Mouse (Mus musculus) cerebellum, adult 9-10 months (tissue): ENCODE measurements around the gene Med4.
"Not testable (repeated sequence)": the region's sequence is repeated elsewhere in the genome, so short reads cannot be mapped to it uniquely, and the experiment has no call there.

Experiments used
- DNase-seq: peaks from one replicate; pipeline ENCODE4 v3.0.0; 2022

Gene Med4

DNA sequence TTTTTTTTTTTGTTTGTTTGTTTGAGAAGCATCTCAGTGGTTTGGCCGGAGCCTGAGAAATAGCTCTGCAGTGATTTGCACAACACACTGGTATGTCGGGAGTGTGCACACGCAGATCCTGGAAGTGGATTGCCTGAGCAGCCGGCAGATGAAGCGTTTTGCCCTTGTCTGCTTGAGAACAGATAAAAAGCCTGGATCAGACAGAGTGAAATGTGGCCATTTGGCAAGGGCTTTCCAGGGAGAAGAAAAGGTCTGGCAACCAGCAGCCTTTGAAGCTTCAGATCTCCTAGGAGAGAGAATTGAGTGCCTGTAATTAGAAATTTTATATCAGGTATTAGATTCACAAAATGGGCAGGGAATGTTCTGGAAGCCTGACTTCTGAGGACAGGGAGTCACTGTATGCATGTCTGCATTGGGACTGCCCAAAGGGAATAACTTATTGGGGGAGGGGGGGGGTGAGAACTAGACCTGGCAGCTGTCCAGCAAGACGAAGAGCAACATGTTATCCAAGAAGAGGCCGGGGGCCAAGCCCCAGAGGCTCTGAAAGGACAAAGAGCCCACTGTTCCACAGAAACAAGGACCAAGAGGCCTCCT, 7.1 kb upstream of the Med4 start:
- peak; percentile 69 for DNase-seq

DNA sequence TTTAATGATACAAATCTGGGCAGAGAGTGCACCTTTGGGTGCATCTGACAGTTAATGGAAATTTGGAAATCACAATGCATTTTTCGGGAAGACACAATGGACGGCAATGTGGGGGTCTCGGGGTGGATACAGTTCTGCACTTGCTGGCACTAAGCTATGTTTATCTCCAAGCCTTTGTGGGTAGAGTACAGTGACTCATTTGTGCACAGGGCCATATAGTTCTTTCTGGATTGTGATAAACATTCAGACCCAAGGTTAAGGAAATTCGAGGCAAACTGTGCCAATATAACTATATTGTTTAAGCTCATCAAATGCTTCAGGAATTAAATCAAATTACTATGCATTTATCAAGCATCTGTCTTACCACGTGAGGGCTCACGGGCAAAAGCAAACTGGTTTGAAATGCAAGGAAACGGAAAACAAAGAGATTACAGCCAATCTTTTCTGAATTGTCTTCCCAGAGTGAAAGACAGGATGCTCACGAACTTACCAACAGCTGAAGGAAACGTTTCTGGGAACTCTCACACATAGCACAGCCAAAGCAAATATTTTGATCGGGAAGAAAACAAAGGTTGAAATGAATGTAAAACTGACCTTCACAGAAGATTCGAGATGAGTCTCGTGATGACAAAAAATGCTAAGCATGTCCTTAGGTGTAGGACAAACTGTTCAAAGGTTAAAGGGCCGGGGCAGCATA, 6.4 kb upstream of the Med4 start:
- no peak for DNase-seq

DNA sequence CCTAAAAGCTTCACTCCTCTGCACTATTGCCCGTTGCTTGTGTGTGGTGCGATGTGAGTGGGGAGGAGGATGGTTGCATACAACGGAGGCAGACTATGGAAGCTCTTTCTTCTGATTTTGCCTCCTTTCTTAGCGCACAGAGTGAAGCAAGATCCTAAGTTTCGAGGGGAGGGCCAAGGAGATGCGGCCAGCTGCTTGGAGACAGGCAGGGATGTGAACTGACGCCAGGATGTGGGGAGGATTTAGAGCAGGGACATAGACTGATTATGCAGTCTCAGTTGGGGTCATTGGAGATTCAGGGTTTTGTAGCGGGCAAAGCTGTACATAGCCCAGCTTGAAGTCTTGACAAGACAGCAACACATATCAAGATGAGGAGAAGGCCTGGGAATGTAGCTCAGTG, 3.5 kb upstream of the Med4 start:
- DNase-seq = no peak

DNA sequence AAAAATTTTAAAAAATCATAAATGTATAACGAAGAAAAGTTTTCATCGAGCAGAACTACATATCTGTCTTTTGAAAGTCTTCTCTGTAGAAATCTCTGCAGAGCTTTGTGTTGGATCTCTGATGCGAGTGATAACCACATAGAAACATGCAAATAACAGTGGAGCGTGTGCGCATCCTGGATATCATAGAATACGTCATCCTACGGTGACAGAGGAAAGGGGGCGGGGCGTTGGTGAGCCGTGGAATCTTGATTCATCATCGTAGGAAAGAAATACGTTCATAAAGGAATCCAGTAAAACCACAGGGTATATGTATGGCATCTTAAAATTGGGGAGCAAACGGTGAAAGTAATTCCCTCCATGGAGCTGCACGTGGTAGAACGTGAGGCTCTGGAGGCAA, 2.6 kb upstream of the Med4 start:
- DNase-seq = no peak

DNA sequence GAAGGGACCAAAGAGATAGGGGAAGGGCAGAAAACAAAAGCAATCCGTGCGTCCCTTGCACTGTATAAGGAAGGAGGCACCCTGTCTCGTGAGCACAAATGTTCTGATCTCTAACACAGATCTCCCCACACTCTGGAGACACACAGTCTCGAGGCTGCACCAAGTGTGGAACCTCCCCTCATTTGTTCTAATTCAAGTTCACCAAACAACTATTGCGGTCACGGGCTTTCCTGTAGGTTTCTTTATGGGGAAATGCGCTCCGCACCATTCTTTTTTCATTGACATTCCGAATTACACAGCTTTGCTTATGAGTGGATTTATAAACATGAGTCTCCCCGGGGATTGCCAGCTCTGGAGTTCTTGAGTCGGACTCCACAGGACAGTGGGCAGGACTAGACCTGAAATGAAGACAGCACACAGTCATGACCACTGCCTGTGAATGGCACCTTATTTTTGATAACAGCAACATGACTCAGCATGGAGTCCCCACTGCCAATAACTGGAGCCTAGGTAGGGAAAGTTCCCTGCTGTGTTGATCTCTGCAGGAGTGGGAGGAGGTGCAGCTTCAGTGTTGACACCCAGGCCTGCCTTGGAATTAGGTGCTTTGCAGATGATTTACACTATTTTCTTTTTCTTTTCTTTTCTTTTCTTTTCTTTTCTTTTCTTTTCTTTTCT, 2.0 kb upstream of the Med4 start:
- no peak for DNase-seq

DNA sequence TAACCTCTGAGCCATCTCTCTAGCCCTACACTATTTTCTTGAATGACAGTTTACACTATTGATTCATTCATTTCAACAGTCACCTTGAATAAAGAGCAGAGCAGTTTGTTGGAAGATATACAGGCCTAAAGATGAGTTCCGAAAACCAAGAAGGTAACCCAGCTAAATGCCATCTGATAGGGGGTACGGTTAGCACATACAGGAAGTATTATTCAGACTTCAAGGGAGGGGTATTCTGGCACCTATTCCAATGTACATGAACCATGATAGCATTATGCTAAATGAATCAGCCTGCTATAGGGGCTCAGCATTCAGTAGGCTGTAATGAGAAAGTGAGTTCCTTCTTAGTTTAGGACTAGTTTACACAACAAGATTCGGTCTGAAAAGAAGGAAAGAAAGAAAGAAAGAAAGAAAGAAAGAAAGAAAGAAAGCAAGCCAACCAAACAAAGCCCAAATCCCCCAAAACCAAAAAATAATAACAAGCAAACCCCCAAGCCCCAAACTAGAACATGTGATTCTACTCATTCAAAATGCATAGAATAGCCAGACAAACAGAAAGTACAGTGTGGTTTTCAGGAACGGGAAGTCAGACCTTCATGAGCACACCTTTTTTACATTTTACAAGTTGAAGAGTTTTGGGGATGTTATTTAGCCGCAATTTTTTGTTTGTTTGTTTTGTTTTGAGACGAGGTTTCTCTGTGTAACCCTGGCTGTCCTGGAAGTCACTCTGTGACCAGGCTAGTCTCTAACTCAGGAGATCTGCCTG, 1.0 kb upstream of the Med4 start:
- DNase-seq = no peak

DNA sequence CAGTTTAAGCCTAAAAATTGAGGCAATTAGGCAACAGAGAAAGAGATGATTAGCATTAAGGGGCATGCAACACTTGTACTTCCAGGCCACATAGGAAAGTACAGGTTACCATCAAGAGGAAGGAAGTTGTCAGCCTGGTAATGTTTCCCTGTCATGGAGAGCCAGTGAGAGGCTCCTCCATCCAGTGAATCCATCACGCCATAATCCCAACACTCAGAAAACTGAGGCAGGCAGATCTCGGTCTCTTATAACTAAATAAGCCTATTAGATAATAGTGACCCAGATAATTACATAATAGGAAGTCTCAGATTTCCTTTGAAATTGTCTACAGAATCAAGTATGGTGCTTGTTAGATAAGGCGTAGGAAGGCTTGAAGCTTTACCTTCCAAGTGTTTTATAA, 14.3 kb downstream of the Med4 start:
- no peak for DNase-seq

DNA sequence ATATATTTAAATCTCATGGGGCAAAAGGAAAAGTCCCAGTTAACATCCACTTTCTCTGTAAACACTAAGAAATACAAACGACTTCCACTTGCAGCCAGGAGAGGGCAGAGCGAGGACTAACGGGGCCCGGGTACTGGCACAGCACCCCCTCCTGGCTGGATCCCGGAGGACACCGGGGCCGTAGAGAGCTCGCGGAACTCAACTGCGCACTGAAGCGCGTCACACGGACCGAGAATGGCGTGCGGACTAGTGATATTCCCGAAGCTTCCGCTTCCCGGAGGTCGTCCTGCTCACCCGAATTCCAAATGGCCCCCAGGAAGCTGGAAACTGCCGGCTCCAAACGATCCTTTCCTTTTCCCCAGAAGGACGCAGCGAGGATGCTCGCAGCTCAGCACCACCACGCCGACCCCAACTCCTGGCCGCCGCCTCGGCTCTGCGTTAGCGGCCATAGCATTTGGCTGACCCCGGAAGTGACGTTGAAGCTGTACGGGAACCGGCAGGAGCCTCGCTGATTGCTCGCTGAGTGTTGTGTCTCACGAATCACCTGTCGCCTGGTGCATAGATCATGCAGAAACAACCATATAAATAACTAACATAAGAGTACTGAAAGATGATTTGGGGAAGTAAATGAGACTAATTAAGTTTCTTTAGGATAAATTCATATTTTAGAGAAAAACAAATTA, 15.1 kb downstream of the Med4 start, which contains the start of gene Sucla2:
Gene Sucla2 (plus strand): TSS at position 554 of the 683 bp plus-strand sequence.
- DNase-seq = peak; percentile 97

DNA sequence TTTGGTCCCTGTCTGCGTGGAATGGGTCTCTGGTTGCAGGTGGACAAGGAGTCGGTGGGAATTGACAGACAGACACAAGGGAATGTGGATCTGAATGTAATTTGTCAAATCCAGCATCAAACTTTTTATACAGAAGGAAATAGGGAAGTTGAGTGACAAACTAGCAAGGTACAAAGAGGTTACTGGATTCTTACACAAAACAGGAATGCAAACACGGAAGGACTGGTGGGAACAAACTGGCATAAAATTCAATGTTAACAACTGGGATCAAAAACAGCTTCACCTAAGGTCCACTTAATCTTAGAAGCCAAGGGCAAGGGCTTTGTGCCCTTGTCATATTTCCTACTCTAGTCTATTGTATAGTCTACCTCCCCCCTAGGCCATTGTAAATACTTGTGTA, 18.8 kb downstream of the Med4 start:
- not testable (repeated sequence) for DNase-seq

DNA sequence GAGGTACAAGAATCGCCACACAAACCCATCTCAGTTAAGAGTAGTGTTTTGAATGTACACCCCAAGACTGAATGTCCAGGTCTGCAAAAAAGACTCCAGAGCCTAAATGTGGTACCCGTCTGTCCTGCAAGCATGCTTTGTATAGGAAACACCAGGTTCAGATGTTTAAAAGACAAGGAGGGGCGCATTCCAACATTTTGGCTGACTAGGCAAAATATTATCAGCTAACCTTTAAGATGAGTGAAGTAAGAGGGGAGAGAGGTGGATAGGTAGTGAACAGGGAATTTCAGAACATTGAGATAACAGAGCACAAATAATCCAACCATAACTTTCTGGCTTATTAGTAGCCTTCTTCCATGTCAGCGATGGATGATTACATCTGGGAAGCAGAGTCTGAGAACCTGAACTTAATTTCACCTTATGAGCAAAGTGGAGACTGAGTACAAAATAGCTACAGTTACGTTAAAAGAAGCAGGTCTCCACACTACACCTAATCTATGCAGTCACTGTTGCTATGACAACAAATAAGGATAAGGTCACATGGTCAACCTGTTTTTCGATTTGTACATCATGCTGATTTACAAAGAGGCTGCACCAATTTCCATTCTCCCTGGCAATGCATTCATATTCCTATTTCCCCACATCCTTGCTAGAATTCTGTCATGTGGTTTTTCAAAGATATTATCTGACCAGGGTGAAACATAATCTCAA, 24.1 kb downstream of the Med4 start:
- DNase-seq = no peak

DNA sequence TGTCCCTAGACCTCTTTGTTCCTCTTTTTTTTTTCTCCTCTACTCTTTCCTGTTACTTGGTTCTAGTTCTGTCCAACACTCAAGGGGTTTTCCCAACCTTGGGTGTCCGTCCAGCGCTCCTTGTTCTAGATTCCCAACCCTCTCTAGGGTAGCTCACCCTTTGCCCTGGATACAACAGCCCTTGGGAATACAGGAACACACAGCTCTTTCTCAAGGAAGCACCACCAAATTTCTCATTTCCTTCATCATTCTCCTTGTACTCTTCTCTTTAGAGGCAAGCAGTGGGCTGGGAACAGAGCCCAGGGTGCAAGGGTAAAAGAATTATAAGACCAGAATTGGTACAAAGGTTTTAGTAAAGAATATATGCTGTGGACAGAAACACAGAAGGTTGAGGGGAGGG, 25.8 kb downstream of the Med4 start:
- DNase-seq = no peak

DNA sequence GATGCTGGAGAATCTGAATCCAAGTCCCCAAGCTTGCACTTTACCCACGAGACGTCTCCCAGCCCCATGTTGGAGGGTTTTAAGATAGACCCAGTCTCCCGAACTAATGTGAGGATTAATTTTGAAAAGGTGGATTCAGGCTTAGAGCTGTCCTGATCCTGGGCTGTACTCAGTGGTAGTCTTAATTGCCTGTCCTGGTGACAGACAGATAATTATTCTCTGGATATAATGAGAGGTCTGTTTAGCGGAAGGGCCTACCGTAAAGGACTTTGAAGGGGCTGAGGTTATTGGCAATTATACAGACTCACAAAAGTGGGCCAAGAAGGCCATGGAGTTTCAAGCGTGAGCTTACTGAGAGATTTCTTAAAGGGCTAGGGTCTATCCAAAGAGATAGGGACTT, 34.0 kb downstream of the Med4 start:
- DNase-seq = no peak

DNA sequence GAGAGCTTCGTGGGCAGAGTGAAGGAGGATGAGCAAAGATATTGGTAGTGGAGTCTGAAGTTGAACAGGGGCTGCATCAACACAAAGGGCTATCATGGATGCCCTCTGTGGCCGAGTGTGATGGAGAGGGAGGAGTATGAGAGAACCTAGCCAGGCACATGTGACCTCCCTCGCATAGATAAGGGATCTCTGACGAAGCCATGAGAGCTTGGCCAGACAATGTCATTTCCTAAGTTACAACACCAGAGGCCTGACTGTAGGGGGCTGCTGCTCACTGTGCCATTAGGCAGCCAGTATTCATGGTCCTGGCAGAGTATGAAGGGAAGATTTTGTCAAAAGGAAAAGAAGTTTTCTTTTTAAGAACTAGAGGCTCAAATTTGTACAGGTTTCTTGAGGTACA, 37.2 kb downstream of the Med4 start:
- no peak for DNase-seq

DNA sequence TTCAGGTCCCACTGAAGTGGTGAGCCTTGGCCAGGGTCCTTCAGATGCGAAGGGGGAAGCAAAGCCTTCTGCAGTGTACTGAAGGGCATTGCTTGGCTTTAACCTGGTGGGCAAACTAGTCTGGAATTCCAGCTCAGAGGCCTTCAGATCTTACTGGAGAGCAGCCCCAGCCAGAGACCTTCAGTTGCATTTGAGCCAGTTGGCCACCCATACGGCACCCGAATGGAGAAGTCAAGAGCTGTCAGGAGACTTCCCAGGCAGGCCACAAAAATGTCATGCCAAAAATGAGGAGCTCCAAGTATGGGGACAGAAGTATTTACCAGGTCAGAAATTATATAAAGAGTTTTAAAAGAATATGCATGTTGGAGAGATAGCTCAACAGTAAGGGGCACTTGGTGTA, 38.2 kb downstream of the Med4 start, which contains the start of gene Nudt15:
Gene Nudt15 (minus strand): TSS at position 192 of the 400 bp plus-strand sequence.
- DNase-seq = no peak

DNA sequence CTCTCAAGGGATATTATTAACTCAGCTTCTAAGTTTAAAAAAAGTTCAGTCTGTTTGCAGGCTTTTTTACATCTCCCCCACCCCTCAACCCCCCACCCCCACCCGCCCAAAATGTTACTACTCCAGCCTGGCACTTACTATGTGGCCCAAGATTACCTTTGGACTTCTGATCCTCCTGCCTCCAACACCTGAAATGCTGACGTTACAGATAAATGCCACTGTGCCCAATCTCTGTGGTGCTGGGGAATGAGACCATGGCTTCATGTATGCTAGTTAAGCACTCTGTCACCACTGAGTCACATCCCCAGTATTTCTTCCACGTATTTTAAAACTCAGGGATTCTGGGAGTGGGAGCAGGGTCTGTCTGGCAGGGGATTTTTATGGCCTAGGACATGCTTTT, 40.5 kb downstream of the Med4 start:
- no peak for DNase-seq

DNA sequence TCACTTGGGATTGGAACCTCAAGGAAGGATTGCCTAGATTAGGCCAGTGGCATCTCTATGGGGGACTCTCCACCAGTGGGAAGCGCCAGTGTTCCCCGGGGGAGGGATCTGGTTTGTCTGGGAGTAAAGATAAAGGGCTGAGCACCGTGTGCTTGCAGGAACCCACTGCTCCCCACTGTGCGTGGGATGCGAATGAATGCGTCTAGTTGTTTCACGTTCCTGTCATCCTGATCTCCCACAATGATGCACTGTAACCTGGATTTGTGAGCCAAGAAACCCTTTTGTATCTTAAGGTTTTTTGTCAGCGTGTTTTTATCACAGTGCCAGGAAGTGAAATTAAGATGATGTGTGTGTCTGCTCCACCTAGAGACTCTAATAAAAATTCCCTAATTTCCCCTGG, 40.9 kb downstream of the Med4 start:
- DNase-seq = no peak

DNA sequence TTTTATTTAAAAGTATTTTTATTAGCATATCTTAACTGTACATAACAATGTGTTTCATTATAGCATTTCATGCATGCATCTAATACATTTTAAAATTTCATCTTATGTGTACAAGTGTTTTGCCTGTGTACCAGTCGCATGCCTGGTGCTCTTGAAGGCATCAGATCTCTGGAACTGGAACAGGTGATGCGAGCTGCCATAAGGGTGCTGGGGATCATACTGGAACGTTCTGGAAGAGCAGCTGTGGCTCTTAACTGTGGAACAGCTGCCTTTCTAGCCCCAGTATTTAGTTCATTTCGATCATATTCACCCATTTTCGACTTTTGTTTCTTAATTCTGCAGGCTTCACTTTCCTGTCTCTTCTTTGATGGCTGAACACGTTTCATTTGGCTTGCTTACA, 41.3 kb downstream of the Med4 start:
- DNase-seq = no peak

DNA sequence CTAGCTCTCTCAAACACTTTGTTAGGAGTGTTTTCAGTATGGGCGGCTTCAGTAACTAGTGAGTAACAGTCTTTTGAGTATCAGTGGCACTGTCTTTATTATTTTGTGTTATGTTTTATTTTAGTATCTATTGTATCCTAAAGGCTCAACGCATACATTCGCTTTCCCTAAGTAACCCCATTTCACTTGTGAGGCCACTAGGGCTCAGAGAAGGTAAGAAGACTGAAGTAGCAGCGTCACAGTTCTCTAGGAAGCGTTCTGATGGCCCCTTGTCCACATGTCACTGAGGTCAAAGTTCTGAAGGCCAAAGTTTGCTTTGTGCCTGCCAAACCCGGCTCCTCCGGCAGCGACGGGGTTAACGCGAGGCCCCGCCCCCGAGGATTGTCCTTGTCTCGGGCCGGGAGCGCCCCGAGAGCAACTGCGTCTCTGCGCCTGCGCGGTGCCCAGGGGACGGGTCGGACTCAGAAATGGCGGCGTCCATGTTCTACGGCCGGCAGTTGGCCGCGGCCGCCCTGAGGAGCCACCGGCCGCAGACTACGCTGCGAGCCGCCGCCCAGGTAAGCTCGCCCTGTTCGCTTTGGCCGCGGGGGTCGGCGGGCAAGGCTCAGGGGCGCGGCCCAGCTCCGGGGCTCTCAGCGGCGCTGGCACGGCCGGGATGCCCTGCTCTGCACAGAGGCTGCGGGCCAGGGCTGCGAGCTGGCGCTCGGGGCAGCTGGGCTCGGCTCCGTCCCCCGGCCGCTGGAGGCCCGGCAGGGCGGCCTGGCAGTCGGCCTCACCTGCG, 42.7 kb downstream of the Med4 start:
- peak; percentile 94 for DNase-seq

DNA sequence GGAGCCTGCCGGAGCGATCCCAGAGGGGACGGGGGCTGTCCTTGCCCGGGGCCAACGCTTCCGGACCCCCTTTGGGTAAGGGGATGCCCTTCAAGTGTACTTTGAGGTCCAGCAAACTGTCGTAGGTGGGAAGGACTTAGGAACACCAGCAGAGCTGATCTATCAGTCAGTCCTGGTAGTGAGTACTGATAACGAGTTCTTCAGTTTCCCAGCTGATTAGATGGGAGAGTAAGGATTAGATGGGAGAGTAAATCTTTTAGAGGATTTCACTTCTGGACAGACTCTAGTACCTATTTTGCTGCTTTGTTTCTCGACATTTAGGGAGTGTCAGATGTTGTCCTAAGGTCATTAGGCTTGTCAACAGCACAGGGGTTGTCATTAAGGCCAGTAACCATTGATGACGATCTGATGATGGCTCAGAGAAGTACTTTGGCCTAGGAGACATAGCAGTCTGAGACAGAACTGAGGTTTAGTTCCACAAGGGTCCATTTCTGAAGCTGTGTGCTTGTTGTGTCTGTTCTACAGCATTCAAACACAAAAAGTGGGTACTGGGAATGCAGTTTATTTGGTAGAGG, 43.4 kb downstream of the Med4 start:
- DNase-seq = no peak
